Mouse (Mus musculus): Measurements from ENCODE around the gene Stil. TPM values are rescaled to one million over a fixed set of nuclear protein-coding genes. Genes with fewer than 3 reads are reported as not detected.

Gene Stil
- total RNA-seq, 2 experiments from 2014 or later: 0.06 to 0.13 TPM

GRCm38 (mm10) chr4:114994218-114994617 is 5.7 kb upstream of the Stil start:
- intact Hi-C loops (cut with DNase I): no loop called here
- no peak for TF ChIP-seq CTCF (IDR thresholded peaks at IDR 0.05)

GRCm38 (mm10) chr4:114997051-114997450 is 2.9 kb upstream of the Stil start:
- no peak for DNase-seq
- intact Hi-C loops (cut with DNase I): loop anchor here (5.0 kb wide), 1 partner anchor 90 kb away; the partner anchor contains the start of gene Pdzk1ip1
- no peak overlapping the region for H3K27ac ChIP-seq
- H3K4me3 ChIP-seq: no peak overlapping the region
- TF ChIP-seq CTCF (IDR thresholded peaks at IDR 0.05): peak; percentile 76

More at GRCm38 (mm10) chr4:114994218-114994617, 5.7 kb upstream of the Stil start:
- Histone ChIP-seq H3K27ac (no peak overlapping the region), H3K4me3 (no peak overlapping the region)
- DNase-seq: no peak

- Histone ChIP-seq H3K27ac (peak overlapping the region; percentile 93), H3K4me3 (peak overlapping the region; percentile 88)
- intact Hi-C loops (cut with DNase I): loop anchor here (5.0 kb wide), 1 partner anchor 88 kb away; the partner anchor contains the start of gene Pdzk1ip1
- no peak for DNase-seq
- no peak for TF ChIP-seq CTCF (IDR thresholded peaks at IDR 0.05)
Measured at GRCm38 (mm10) chr4:114999445-114999772, 550 bp upstream of the Stil start.

- TF ChIP-seq CTCF (IDR thresholded peaks at IDR 0.05): no peak
- DNase-seq: no peak
- intact Hi-C loops (cut with DNase I): no loop called here
- Histone ChIP-seq H3K27ac (peak overlapping the region; percentile 93; the same call in 1 of the 2 replicates), H3K4me3 (peak overlapping the region; percentile 88)
Measured at GRCm38 (mm10) chr4:115000429-115000795, 453 bp downstream of the Stil start.

- no peak overlapping the region for H3K4me3 ChIP-seq
- no peak overlapping the region for H3K27ac ChIP-seq
- no peak for TF ChIP-seq CTCF (IDR thresholded peaks at IDR 0.05)
- intact Hi-C loops (cut with DNase I): no loop called here
- DNase-seq: no peak
Measured at GRCm38 (mm10) chr4:115014276-115014675, 14.3 kb downstream of the Stil start.

GRCm38 (mm10) chr4:115019997-115020396 is 20.0 kb downstream of the Stil start:
- DNase-seq: no peak
- Histone ChIP-seq H3K27ac (no peak overlapping the region), H3K4me3 (no peak overlapping the region)
- no peak for TF ChIP-seq CTCF (IDR thresholded peaks at IDR 0.05)
- intact Hi-C loops (cut with DNase I): no loop called here

- Histone ChIP-seq H3K27ac (no peak overlapping the region), H3K4me3 (no peak overlapping the region)
- peak; percentile 36 for DNase-seq
- intact Hi-C loops (cut with DNase I): no loop called here
- TF ChIP-seq CTCF (IDR thresholded peaks at IDR 0.05): no peak
Measured at GRCm38 (mm10) chr4:115035043-115035442, 35.1 kb downstream of the Stil start.

GRCm38 (mm10) chr4:115038242-115038641 is 38.3 kb downstream of the Stil start:
- intact Hi-C loops (cut with DNase I): loop anchor here (2.0 kb wide), 1 partner anchor 49 kb away; no protein-coding TSS in a partner anchor

GRCm38 (mm10) chr4:115045621-115046020 is 45.7 kb downstream of the Stil start:
- DNase-seq: no peak
- intact Hi-C loops (cut with DNase I): no loop called here

More at GRCm38 (mm10) chr4:115038242-115038641, 38.3 kb downstream of the Stil start:
- DNase-seq: peak; percentile 32
- Histone ChIP-seq H3K27ac (no peak overlapping the region), H3K4me3 (no peak overlapping the region)
- TF ChIP-seq CTCF (IDR thresholded peaks at IDR 0.05): peak; percentile 73

GRCm38 (mm10) chr4:115047750-115048149 is 47.8 kb downstream of the Stil start:
- DNase-seq: peak; percentile 48
- intact Hi-C loops (cut with DNase I): no loop called here
- H3K27ac ChIP-seq: no peak overlapping the region
- peak; percentile 66 for TF ChIP-seq CTCF (IDR thresholded peaks at IDR 0.05)
- no peak overlapping the region for H3K4me3 ChIP-seq

More at GRCm38 (mm10) chr4:115045621-115046020, 45.7 kb downstream of the Stil start:
- TF ChIP-seq CTCF (IDR thresholded peaks at IDR 0.05): no peak
- no peak overlapping the region for H3K27ac ChIP-seq
- H3K4me3 ChIP-seq: no peak overlapping the region

GRCm38 (mm10) chr4:115048190-115048589 is 48.2 kb downstream of the Stil start:
- intact Hi-C loops (cut with DNase I): no loop called here
- no peak overlapping the region for H3K27ac ChIP-seq
- H3K4me3 ChIP-seq: no peak overlapping the region
- DNase-seq: no peak
- TF ChIP-seq CTCF (IDR thresholded peaks at IDR 0.05): no peak

GRCm38 (mm10) chr4:115051245-115051644 is 51.3 kb downstream of the Stil start:
- Histone ChIP-seq H3K4me3 (no peak overlapping the region), H3K27ac (no peak overlapping the region)
- no peak for TF ChIP-seq CTCF (IDR thresholded peaks at IDR 0.05)
- DNase-seq: no peak
- intact Hi-C loops (cut with DNase I): loop anchor here (10.0 kb wide), 1 partner anchor 146 kb away; the partner anchor contains the start of gene Foxd2

GRCm38 (mm10) chr4:115052343-115053005 is 52.5 kb downstream of the Stil start:
- intact Hi-C loops (cut with DNase I): loop anchor here (10.0 kb wide), 1 partner anchor 148 kb away; the partner anchor contains the start of gene Foxd2
- Histone ChIP-seq H3K27ac (peak overlapping the region; percentile 86), H3K4me3 (peak overlapping the region; percentile 66)

More at GRCm38 (mm10) chr4:115052343-115053005, 52.5 kb downstream of the Stil start:
- TF ChIP-seq CTCF (IDR thresholded peaks at IDR 0.05): no peak
- peak; percentile 75 for DNase-seq
